In the genomic region with DNA sequence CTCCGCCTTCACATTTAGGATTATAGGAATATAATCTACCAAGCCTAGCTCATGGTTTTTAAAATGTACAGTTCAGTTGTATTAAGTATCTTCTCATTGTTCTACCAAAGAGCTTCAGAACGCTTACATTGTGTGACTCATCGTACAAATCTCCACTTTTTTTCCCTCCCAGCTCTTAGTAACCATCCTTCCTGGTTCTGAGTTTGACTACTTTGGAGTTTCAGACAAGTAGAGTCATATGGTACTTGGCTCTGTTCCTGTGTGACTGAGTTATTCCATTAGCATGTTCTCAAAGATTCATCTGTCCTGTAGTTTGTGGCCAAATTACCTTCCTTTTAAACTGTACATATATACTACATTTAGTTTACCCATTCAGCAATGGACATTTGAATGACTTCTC, we compare ENCODE assay signal across 19 mouse cellular contexts. TPM values are rescaled to one million over a fixed set of nuclear protein-coding genes. Genes with fewer than 3 reads are reported as not detected.
DNase-seq lines count a peak whose midpoint lies in the region; ATAC-seq and TF ChIP-seq lines count a peak whose summit lies in the region.
"Had no signal": no experiment of that assay in that cellular context is flagged by ENCODE, and none has a peak within 500 bp of the region (broad histone marks: within the 10 kb centered on the region; RNA-seq: fewer than 3 reads in every experiment).

No protein-coding gene starts in this region.

- H3ac ChIP-seq in C2C12 (ENCODE audit: control insufficient read depth, insufficient read length, low read depth), result no peak overlapping the region

- TF ChIP-seq EP300 in liver, postnatal 0 days (IDR thresholded peaks at IDR 0.05; ENCODE audit: low read depth), result no peak

- H3K9me3 ChIP-seq in liver, postnatal 0 days (ENCODE audit: low read length), result no peaks in the 10 kb centered on the region
- H3K9me3 ChIP-seq: intestine, embryonic 15.5 days; liver, embryonic 13.5 days; neural tube, embryonic 15.5 days had no signal

- 73% methylated on average over 3 of the region's 3 CpGs for WGBS in liver, postnatal 0 days (ENCODE audit: insufficient replicate concordance)

- H3K27me3 ChIP-seq in C2C12 (ENCODE audit: control insufficient read depth, insufficient read depth, insufficient read length), result no peaks in the 10 kb centered on the region
- H3K27me3 ChIP-seq in liver, postnatal 0 days (ENCODE audit: insufficient read depth, low read length), result no peaks in the 10 kb centered on the region
- H3K27me3 ChIP-seq: intestine, embryonic 15.5 days; liver, embryonic 13.5 days; neural tube, embryonic 15.5 days had no signal

- H3K4me1 ChIP-seq in liver, postnatal 0 days (ENCODE audit: insufficient read depth), result no peaks in the 10 kb centered on the region
- H3K4me1 ChIP-seq: neural tube, embryonic 15.5 days had no signal

- no peak for ATAC-seq in liver, postnatal 0 days
- ATAC-seq in megakaryocyte, adult 5-6 weeks (ENCODE audit: poor library complexity, severe bottlenecking), result no peak
- ATAC-seq: forebrain, embryonic 14.5 days had no signal

- peak in 1 of 2 experiments; percentile 34 for DNase-seq in layer of hippocampus, adult 2 months (ENCODE audit: low spot score in 2 of 2)
- DNase-seq in layer of hippocampus, postnatal 25 days (ENCODE audit: extremely low spot score in 1 of 2, low spot score in 1 of 2), result no peak
- DNase-seq in 3T3-L1 (ENCODE audit: low read depth, low spot score), result peak; percentile 97
- DNase-seq in fibroblast of lung, adult 2 months (ENCODE audit: low read depth), result peak; percentile 44
- no peak for DNase-seq in liver, postnatal 0 days
- DNase-seq: layer of hippocampus, postnatal 36 days; liver, embryonic 13.5 days; thymus, postnatal 36 days had no signal

- no peak overlapping the region for H3K9ac ChIP-seq in liver, postnatal 0 days (replicated peaks)
- H3K9ac ChIP-seq: intestine, embryonic 15.5 days; liver, embryonic 13.5 days; neural tube, embryonic 15.5 days had no signal

- no peak overlapping the region for H3K4me2 ChIP-seq in liver, postnatal 0 days (ENCODE audit: low read depth, low read length)
- H3K4me2 ChIP-seq: intestine, embryonic 15.5 days; neural tube, embryonic 15.5 days had no signal

- no peaks in the 10 kb centered on the region for H3K79me3 ChIP-seq in C2C12 (ENCODE audit: low read depth)

- no peak overlapping the region for H3K4me3 ChIP-seq in layer of hippocampus, adult 2 months
- no peak overlapping the region for H3K4me3 ChIP-seq in C2C12 (ENCODE audit: insufficient read depth, poor library complexity, severe bottlenecking)
- no peak overlapping the region for H3K4me3 ChIP-seq in liver, postnatal 0 days (ENCODE audit: low read depth, low read length)
- H3K4me3 ChIP-seq: intestine, embryonic 15.5 days; liver, embryonic 13.5 days; neural tube, embryonic 15.5 days had no signal

- no peaks in the 10 kb centered on the region for H3K36me3 ChIP-seq in C2C12 (ENCODE audit: control insufficient read depth, insufficient read depth)
- no peaks in the 10 kb centered on the region for H3K36me3 ChIP-seq in liver, postnatal 0 days (replicated peaks; ENCODE audit: insufficient read depth, low read length)
- H3K36me3 ChIP-seq: intestine, embryonic 15.5 days; liver, embryonic 13.5 days; neural tube, embryonic 15.5 days had no signal

- TF ChIP-seq CTCF in layer of hippocampus, adult 2 months (conservative IDR thresholded peaks at IDR 0.05), result no peak
- no peak for TF ChIP-seq CTCF in C2C12 (IDR thresholded peaks at IDR 0.05; ENCODE audit: control insufficient read depth, insufficient read depth, insufficient read length)
- no peak for TF ChIP-seq CTCF in liver, postnatal 0 days (IDR thresholded peaks at IDR 0.05; ENCODE audit: low read depth)

- peak overlapping the region; percentile 74; the same call in 1 of the 2 replicates for H3K27ac ChIP-seq in layer of hippocampus, adult 2 months
- H3K27ac ChIP-seq in liver, postnatal 0 days (ENCODE audit: low read depth), result no peak overlapping the region
- H3K27ac ChIP-seq: intestine, embryonic 15.5 days; neural tube, embryonic 15.5 days had no signal

- H3K79me2 ChIP-seq in C2C12 (ENCODE audit: control insufficient read depth, insufficient read depth), result no peaks in the 10 kb centered on the region

TF ChIP-seq in C2C12, 6 proteins besides CTCF, POLR2A, EP300 and RAD21:
- TF ChIP-seq MAX (IDR thresholded peaks at IDR 0.05), result no peak
- TF ChIP-seq FOSL1 (IDR thresholded peaks at IDR 0.05; ENCODE audit: insufficient read depth, low read length, poor library complexity, severe bottlenecking), result peak; percentile 21
- no peak for TF ChIP-seq MYOD1 (IDR thresholded peaks at IDR 0.05; ENCODE audit: control insufficient read depth, insufficient read length, low read depth)

RNA-seq across cellular contexts. Expression of a gene that starts 42.6 kb away (rescaled TPM):
- under 1 TPM in 1 of 2 experiments, not detected in 1; 0.22 TPM for total RNA-seq in layer of hippocampus, adult 2 months (2021)
- 1 to 10 TPM in 1 of 2 experiments, under 1 TPM in 1; 0.54 to 5.3 TPM for total RNA-seq in layer of hippocampus, postnatal 25 days (2021)
- not detected for polyA plus RNA-seq in C2C12 (2012; fragmentation: generic; extraction: Trizol)
- not detected in 2 replicates for polyA plus RNA-seq in liver, postnatal 0 days (2015; fragmentation: Nextera tagmentation; extraction: Ambion mirVana)
- total RNA-seq in megakaryocyte, adult 5-6 weeks (2015), result not detected in 2 replicates
- 0.24 and 0.95 TPM in 2 replicates for total RNA-seq in megakaryocyte, adult 5-6 weeks (2017)
- polyA plus RNA-seq: forebrain, embryonic 14.5 days; hindbrain, embryonic 11.5 days; intestine, embryonic 15.5 days; liver, embryonic 13.5 days; neural tube, embryonic 15.5 days; spleen, adult 2 months; stomach, embryonic 16.5 days had no signal

RNA-seq across cellular contexts. Expression of a gene that starts 43.0 kb away (rescaled TPM):
- 100 to 1,000 TPM; 107 to 112 TPM for total RNA-seq in layer of hippocampus, adult 2 months (2021)
- 100 to 1,000 TPM in 1 of 2 experiments, 10 to 100 TPM in 1; 94.4 to 109 TPM for total RNA-seq in layer of hippocampus, postnatal 25 days (2021)
- polyA plus RNA-seq in C2C12 (2012; fragmentation: generic; extraction: Trizol), result 4.4 TPM
- 3.7 and 4.1 TPM in 2 replicates for polyA plus RNA-seq in liver, postnatal 0 days (2015; fragmentation: Nextera tagmentation; extraction: Ambion mirVana)
- 108 and 110 TPM in 2 replicates for total RNA-seq in megakaryocyte, adult 5-6 weeks (2015)
- 111 and 132 TPM in 2 replicates for total RNA-seq in megakaryocyte, adult 5-6 weeks (2017)

RNA-seq across cellular contexts. Expression of a gene that starts 46.9 kb away (rescaled TPM):
- 10 to 100 TPM; 51.6 to 52.0 TPM for total RNA-seq in layer of hippocampus, adult 2 months (2021)
- 10 to 100 TPM; 53.6 to 59.6 TPM for total RNA-seq in layer of hippocampus, postnatal 25 days (2021)
- polyA plus RNA-seq in C2C12 (2012; fragmentation: generic; extraction: Trizol), result 139 TPM
- 129 TPM in 2 replicates for polyA plus RNA-seq in liver, postnatal 0 days (2015; fragmentation: Nextera tagmentation; extraction: Ambion mirVana)
- 48.1 and 56.2 TPM in 2 replicates for total RNA-seq in megakaryocyte, adult 5-6 weeks (2015)
- total RNA-seq in megakaryocyte, adult 5-6 weeks (2017), result 72.9 and 74.8 TPM in 2 replicates

RNA-seq across cellular contexts. Expression of a gene that starts 49.6 kb away (rescaled TPM):
- not detected for total RNA-seq in layer of hippocampus, adult 2 months (2021)
- not detected for total RNA-seq in layer of hippocampus, postnatal 25 days (2021)
- 0.02 TPM for polyA plus RNA-seq in C2C12 (2012; fragmentation: generic; extraction: Trizol)
- 0.02 TPM in 1 of 2 replicates, not detected in the other for polyA plus RNA-seq in liver, postnatal 0 days (2015; fragmentation: Nextera tagmentation; extraction: Ambion mirVana)
- total RNA-seq in megakaryocyte, adult 5-6 weeks (2015), result not detected in 2 replicates
- not detected in 2 replicates for total RNA-seq in megakaryocyte, adult 5-6 weeks (2017)
- total RNA-seq: gastrocnemius, adult 18-20 months; granulocyte monocyte progenitor cell, adult 5-6 weeks; layer of hippocampus, postnatal 36 days had no signal
- polyA plus RNA-seq: forebrain, embryonic 14.5 days; intestine, embryonic 15.5 days; limb, embryonic 11.5 days; liver, embryonic 13.5 days; neural tube, embryonic 15.5 days; spleen, adult 2 months had no signal

RNA-seq across cellular contexts. Expression of a gene that starts 59.2 kb away (rescaled TPM):
- 100 to 1,000 TPM; 130 to 136 TPM for total RNA-seq in layer of hippocampus, adult 2 months (2021)
- 100 to 1,000 TPM; 141 to 144 TPM for total RNA-seq in layer of hippocampus, postnatal 25 days (2021)
- polyA plus RNA-seq in C2C12 (2012; fragmentation: generic; extraction: Trizol), result 152 TPM
- 62.9 and 63.6 TPM in 2 replicates for polyA plus RNA-seq in liver, postnatal 0 days (2015; fragmentation: Nextera tagmentation; extraction: Ambion mirVana)
- 60.0 and 65.6 TPM in 2 replicates for total RNA-seq in megakaryocyte, adult 5-6 weeks (2015)
- 39.5 and 39.9 TPM in 2 replicates for total RNA-seq in megakaryocyte, adult 5-6 weeks (2017)

Comparison
In these comparisons a context has a peak if more than half of its experiments do, and no peak if none do; other contexts are left out.
1. DNase-seq: peak in 3T3-L1 (single experiment) and fibroblast of lung, adult 2 months (single experiment); none in layer of hippocampus, postnatal 25 days (0 of 2) and liver, postnatal 0 days (single experiment).